Mouse (Mus musculus) kidney, embryonic 14.5 days (tissue): ENCODE data around the gene Fam43a. TPM values are rescaled to one million over a fixed set of nuclear protein-coding genes. Genes with fewer than 3 reads are reported as not detected.

Experiments
- ATAC-seq: fragments of 200-750 bp; cut with Nextera tagmentation; 2 replicates; pipeline ENCODE4 v1.8.0; 2017; ENCODE audit warnings: moderate number of reproducible peaks, mild to moderate bottlenecking, moderate TSS enrichment, moderate library complexity; ENCODE audit not compliant: low FRiP score, low TSS enrichment
- H3K27ac ChIP-seq: fragments of 300-500 bp; sonication (generic); 2 replicates; pipeline ENCODE4 v1.5.1; 2014; ENCODE audit warnings: low read depth, mild to moderate bottlenecking, low read length, moderate library complexity, mixed read lengths
- H3K27me3 ChIP-seq: fragments of 300-500 bp; sonication (generic); 2 replicates; pipeline ENCODE4 v1.6.1; 2014; ENCODE audit warnings: mild to moderate bottlenecking, low read length; ENCODE audit not compliant: control insufficient read depth, insufficient read depth
- H3K36me3 ChIP-seq: fragments of 300-500 bp; sonication (generic); 2 replicates; pipeline ENCODE4 v1.6.1; 2014; ENCODE audit warnings: low read length, mixed read lengths; ENCODE audit not compliant: control insufficient read depth, insufficient read depth
- H3K4me1 ChIP-seq: fragments of 300-500 bp; sonication (generic); 2 replicates; pipeline ENCODE4 v1.6.1; 2014; ENCODE audit warnings: low read length, mixed read lengths; ENCODE audit not compliant: control insufficient read depth, insufficient read depth
- H3K4me2 ChIP-seq: fragments of 300-500 bp; sonication (generic); replicated peaks from 2 replicates; pipeline ENCODE4 v1.6.1; 2014; ENCODE audit warnings: low read depth, mild to moderate bottlenecking, low read length
- H3K4me3 ChIP-seq: fragments of 300-500 bp; sonication (generic); 2 replicates; pipeline ENCODE4 v1.5.1; 2014; ENCODE audit warnings: mild to moderate bottlenecking, low read length
- H3K9ac ChIP-seq: fragments of 300-500 bp; sonication (generic); 2 replicates; pipeline ENCODE4 v1.6.1; 2014; ENCODE audit warnings: low read depth, mild to moderate bottlenecking, low read length, moderate library complexity
- H3K9me3 ChIP-seq: fragments of 300-500 bp; sonication (generic); 2 replicates; pipeline ENCODE4 v1.6.1; 2016; ENCODE audit warnings: low read length; ENCODE audit not compliant: control insufficient read depth
- WGBS: fragments of 180-500 bp; shearing (Covaris S2); extraction: QIAGEN DNeasy Blood & Tissue Kit; methylation state at CpG from one replicate; pipeline ENCODE4 v1.1.7; 2014; 5-methylcytosine and 5-hydroxymethylcytosine counted together
- polyA plus RNA-seq: library from polyadenylated mRNA; unstranded; fragments of >200 nt; fragmentation: Nextera tagmentation; extraction: Ambion mirVana; gene quantifications from 2 replicates; pipeline ENCODE4 v1.2.1, GENCODE M21; 2014

The Fam43a gene
- 7.2 and 9.2 TPM in 2 replicates for polyA plus RNA-seq

GRCm38 (mm10) chr16:30599491-30600268 is at the start of gene Fam43a:
Fam43a (plus strand) TSS chr16:30599723.
- peaks cover 21% of the 10 kb centered on the region for H3K27me3 ChIP-seq
- H3K36me3 ChIP-seq = no peaks in the 10 kb centered on the region
- H3K9ac ChIP-seq = peak within 1 kb of the TSS; percentile 64
- peaks cover 38% of the 10 kb centered on the region for H3K4me1 ChIP-seq
- peak within 1 kb of the TSS; percentile 93 for H3K4me2 ChIP-seq
- H3K27ac ChIP-seq = peak within 1 kb of the TSS; percentile 52; the same call in 1 of the 2 replicates
- H3K9me3 ChIP-seq = no peaks in the 10 kb centered on the region
- peak; percentile 81 for ATAC-seq
- under 1% methylated on average over 63 of the region's 63 CpGs for WGBS
- H3K4me3 ChIP-seq = peak within 1 kb of the TSS; percentile 48

DNA sequence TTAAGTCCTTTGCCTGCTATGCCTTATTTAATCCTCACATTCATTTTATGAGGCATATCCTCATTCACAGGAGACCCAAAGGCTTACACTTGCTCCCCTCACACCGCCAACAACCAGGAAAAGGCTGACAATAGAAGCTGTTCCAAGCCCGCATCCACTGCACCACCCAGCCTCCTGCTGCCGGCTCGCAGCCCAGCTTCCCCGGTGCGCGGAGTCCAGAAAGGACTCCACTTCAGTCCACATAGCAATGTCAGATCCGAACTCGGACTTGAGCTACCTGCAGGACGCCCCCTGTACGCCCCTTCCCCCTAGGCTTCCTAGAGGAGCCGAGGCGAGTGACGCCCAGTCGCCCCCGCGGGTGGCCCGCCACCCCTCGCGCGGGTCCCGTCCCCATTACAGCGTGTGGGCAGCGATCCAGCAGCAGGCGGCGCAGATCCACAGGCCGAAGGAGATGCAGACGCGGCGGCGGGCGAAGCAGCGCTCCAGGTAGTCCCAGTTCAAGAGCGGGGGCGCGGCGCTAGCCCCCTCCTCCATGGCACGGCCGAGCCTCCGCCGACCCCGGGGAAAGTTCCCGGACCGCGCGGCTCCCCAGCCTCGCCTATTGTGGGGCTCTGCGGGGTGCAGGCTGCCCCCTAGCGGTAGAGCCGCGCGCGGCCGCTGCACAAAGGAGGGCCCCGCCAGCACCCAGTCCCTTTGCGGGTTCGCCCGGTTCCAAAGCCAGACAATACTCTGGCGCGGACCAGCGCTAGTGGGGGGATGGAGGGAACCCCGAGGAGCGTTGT is 49.4 kb upstream of the Fam43a start:
- Histone ChIP-seq H3K27ac (0 out of 2 replicates have a peak overlapping the region, but pooled peaks have one; percentile 3), H3K4me3 (peak overlapping the region; percentile 79), H3K27me3 (no peaks in the 10 kb centered on the region), H3K9ac (peak overlapping the region; percentile 94), H3K4me1 (peaks cover 11% of the 10 kb centered on the region; the same call in 1 of the 2 replicates), H3K9me3 (peaks cover 7% of the 10 kb centered on the region), H3K4me2 (peak overlapping the region; percentile 85), H3K36me3 (peaks cover 7% of the 10 kb centered on the region; the same call in 1 of the 2 replicates)
- ATAC-seq = peak; percentile 92
- WGBS = under 1% methylated on average over 63 of the region's 63 CpGs

DNA sequence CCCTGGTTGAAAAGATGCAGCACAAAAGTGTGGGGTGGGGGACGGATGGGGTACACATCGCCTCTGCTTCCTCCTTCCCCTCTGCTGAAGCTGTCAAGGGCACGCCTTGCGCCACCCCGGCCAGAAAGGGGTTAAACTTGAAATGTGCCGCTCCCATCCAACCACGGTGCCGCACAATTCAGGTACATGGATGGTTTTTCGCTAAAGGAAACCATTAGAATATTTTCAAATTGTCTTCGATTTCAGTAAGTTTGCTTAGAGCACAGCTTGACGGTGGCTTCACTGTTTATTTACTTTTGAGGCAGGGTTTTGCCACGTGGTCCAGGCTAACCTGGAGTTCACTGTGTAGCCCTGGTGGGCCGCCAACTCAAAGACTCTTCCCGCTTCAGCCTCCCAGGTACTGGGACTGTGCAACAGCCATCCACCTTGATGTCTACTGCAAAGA is 48.8 kb upstream of the Fam43a start, which contains the start of gene Tmem44:
Gene Tmem44 (minus strand): TSS at position 95 of the 445 bp plus-strand sequence.
- 4% methylated on average over 14 of the region's 14 CpGs for WGBS
- peaks cover 7% of the 10 kb centered on the region; the same call in 1 of the 2 replicates for H3K36me3 ChIP-seq
- peak; percentile 52 for ATAC-seq
- peak within 1 kb of the TSS; percentile 79 for H3K4me3 ChIP-seq
- peaks cover 12% of the 10 kb centered on the region for H3K9me3 ChIP-seq
- peaks cover 11% of the 10 kb centered on the region; the same call in 1 of the 2 replicates for H3K4me1 ChIP-seq
- H3K4me2 ChIP-seq = peak within 1 kb of the TSS; percentile 85
- H3K27me3 ChIP-seq = no peaks in the 10 kb centered on the region
- 0 out of 2 replicates have a peak within 1 kb of the TSS, but pooled peaks have one; percentile 3 for H3K27ac ChIP-seq
- peak within 1 kb of the TSS; percentile 94 for H3K9ac ChIP-seq

DNA sequence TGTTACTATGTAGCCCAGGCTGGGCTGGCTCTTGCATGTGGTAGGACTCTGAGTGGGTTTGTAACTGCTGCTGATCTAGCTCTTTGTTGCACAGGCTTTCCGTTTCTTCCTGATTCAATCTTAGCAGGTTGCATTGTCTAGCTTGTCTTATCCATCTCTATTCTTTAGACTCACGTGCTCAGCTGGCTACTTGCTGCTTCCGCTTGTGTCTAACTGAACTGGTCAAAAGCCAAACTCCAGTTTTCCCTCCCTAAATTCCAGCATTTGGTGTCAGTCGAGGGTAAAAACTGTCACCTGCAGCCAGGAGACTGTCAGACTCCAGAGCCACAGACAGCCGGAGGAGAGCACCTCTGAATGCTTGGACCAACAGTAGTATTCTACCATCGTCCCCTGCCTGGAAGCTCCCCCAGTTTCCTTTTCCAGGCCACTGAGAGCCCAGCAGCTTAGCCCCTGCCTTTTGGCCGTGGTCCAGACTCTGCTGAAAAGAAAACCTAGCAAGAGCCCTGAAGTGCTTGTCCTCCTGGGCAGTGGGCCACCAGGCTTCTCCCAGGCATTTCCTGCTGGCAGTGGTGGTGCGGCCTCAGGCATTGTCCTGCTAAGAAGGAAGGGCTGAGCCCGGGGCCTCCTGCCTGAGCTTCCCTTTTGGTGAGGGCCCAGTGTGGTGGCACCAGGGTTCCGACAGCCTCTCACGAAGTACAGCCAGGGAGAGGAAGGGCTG is 46.7 kb upstream of the Fam43a start:
- ATAC-seq = no peak
- WGBS = 31% methylated on average over 11 of the region's 11 CpGs
- H3K27ac ChIP-seq = peak overlapping the region; percentile 80
- no peak overlapping the region; the same call in 1 of the 2 replicates for H3K9ac ChIP-seq
- H3K4me1 ChIP-seq = peaks cover 11% of the 10 kb centered on the region; the same call in 1 of the 2 replicates
- peaks cover 12% of the 10 kb centered on the region for H3K9me3 ChIP-seq
- H3K4me3 ChIP-seq = no peak overlapping the region
- H3K36me3 ChIP-seq = no peaks in the 10 kb centered on the region
- H3K4me2 ChIP-seq = no peak overlapping the region
- H3K27me3 ChIP-seq = no peaks in the 10 kb centered on the region

GRCm38 (mm10) chr16:30554109-30554508 is 45.4 kb upstream of the Fam43a start:
- Histone ChIP-seq H3K4me1 (peaks cover 11% of the 10 kb centered on the region; the same call in 1 of the 2 replicates), H3K4me2 (no peak overlapping the region), H3K9ac (no peak overlapping the region), H3K9me3 (peaks cover 12% of the 10 kb centered on the region), H3K36me3 (peaks cover 9% of the 10 kb centered on the region; the same call in 1 of the 2 replicates), H3K4me3 (no peak overlapping the region), H3K27ac (no peak overlapping the region), H3K27me3 (no peaks in the 10 kb centered on the region)
- WGBS = 97% methylated on average over 8 of the region's 8 CpGs
- no peak for ATAC-seq

- no peak overlapping the region for H3K4me3 ChIP-seq
- H3K4me2 ChIP-seq = no peak overlapping the region
- H3K4me1 ChIP-seq = no peaks in the 10 kb centered on the region
- 92% methylated on average over 5 of the region's 5 CpGs for WGBS
- no peak overlapping the region for H3K27ac ChIP-seq
- H3K9me3 ChIP-seq = peaks cover 8% of the 10 kb centered on the region
- no peak for ATAC-seq
- no peaks in the 10 kb centered on the region for H3K27me3 ChIP-seq
- H3K36me3 ChIP-seq = peaks cover 59% of the 10 kb centered on the region
- no peak overlapping the region for H3K9ac ChIP-seq
Observed at GRCm38 (mm10) chr16:30559312-30559992, 40.1 kb upstream of the Fam43a start.

DNA sequence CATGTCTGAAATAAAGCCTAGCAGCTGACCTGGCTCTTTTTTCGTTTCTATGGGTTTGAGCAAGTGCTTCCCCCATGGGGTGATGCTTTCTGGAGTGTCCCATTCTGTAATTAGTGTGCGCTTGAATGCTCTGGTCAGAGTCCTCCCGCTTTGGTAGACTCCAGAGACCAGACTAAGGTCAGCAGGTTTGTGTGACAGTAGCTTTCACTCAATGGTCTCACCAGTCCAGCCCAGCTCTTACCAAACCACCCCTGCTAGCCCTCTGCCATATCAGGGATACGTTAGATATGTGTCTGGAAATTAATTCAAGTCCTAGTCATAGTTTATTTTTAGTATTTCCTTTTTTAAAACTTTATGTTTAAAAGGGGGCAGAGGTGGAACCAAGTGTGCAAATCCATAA is 38.9 kb upstream of the Fam43a start:
- H3K4me1 ChIP-seq = no peaks in the 10 kb centered on the region
- H3K4me3 ChIP-seq = no peak overlapping the region
- peaks cover 68% of the 10 kb centered on the region for H3K36me3 ChIP-seq
- H3K27ac ChIP-seq = no peak overlapping the region
- ATAC-seq = no peak
- H3K4me2 ChIP-seq = no peak overlapping the region
- H3K27me3 ChIP-seq = no peaks in the 10 kb centered on the region
- H3K9ac ChIP-seq = no peak overlapping the region
- 93% methylated on average over 4 of the region's 4 CpGs for WGBS
- H3K9me3 ChIP-seq = peaks cover under 1% of the 10 kb centered on the region; the same call in 1 of the 2 replicates

DNA sequence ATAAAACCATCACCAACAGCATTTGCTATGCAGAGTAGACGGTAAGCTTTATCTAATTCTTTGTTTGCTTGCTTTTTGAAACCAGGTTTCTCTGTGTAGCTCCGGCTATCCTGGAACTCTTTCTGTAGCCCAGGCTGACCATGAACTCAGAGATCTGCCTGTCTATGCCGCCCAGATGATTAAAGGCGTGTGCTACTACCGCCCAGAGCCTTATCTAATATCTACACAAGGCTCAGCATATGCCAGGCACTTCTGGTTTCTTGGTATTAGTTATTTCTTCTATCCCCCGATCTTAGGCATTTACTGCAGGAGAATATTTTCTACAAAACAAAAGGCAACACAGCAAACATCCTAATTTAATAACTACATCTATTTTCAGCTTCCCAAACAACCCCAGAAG is 33.9 kb upstream of the Fam43a start:
- H3K9ac ChIP-seq = no peak overlapping the region
- H3K27me3 ChIP-seq = no peaks in the 10 kb centered on the region
- no peak overlapping the region for H3K27ac ChIP-seq
- H3K4me2 ChIP-seq = no peak overlapping the region
- peaks cover 87% of the 10 kb centered on the region for H3K36me3 ChIP-seq
- WGBS = 92% methylated on average over 6 of the region's 6 CpGs
- no peak overlapping the region for H3K4me3 ChIP-seq
- H3K9me3 ChIP-seq = no peaks in the 10 kb centered on the region
- ATAC-seq = no peak
- no peaks in the 10 kb centered on the region for H3K4me1 ChIP-seq
